Mouse (Mus musculus): ENCODE measurements around the gene Mmp21. TPM values are rescaled to one million over a fixed set of nuclear protein-coding genes. Genes with fewer than 3 reads are reported as not detected.
"Not testable (repeated sequence)": the region's sequence is repeated elsewhere in the genome, so short reads cannot be mapped to it uniquely, and the experiment has no call there.

Gene Mmp21
- total RNA-seq (2015; ENCODE audit: low replicate concordance) (0.38 and 1.0 TPM in 2 replicates), total RNA-seq (2017; ENCODE audit: low replicate concordance) (2.1 and 3.8 TPM in 2 replicates)

GRCm38 (mm10) chr7:133679961-133680360 lies at the start of gene Mmp21:
Gene Mmp21 (minus strand): TSS chr7:133680061.
- no peak for ATAC-seq (replicated peaks; ENCODE audit: low FRiP score, poor library complexity, severe bottlenecking)

- no peak for ATAC-seq (replicated peaks; ENCODE audit: low FRiP score, poor library complexity, severe bottlenecking)
These were observed 49.5 kb upstream of the Mmp21 start for GRCm38 (mm10) chr7:133729351-133729750.

GRCm38 (mm10) chr7:133727027-133727426 lies 47.2 kb upstream of the Mmp21 start:
- no peak for ATAC-seq (replicated peaks; ENCODE audit: low FRiP score, poor library complexity, severe bottlenecking)

GRCm38 (mm10) chr7:133725571-133725970 lies 45.7 kb upstream of the Mmp21 start:
- no peak for ATAC-seq (replicated peaks; ENCODE audit: low FRiP score, poor library complexity, severe bottlenecking)

- no peak for ATAC-seq (replicated peaks; ENCODE audit: low FRiP score, poor library complexity, severe bottlenecking)
These were observed 45.0 kb upstream of the Mmp21 start for GRCm38 (mm10) chr7:133724844-133725243.

- no peak for ATAC-seq (replicated peaks; ENCODE audit: low FRiP score, poor library complexity, severe bottlenecking)
These were observed 40.8 kb upstream of the Mmp21 start for GRCm38 (mm10) chr7:133720616-133721015.

- no peak for ATAC-seq (replicated peaks; ENCODE audit: low FRiP score, poor library complexity, severe bottlenecking)
These were observed 38.7 kb upstream of the Mmp21 start for GRCm38 (mm10) chr7:133718580-133718979.

GRCm38 (mm10) chr7:133715387-133715786 lies 35.5 kb upstream of the Mmp21 start:
- ATAC-seq (replicated peaks; ENCODE audit: low FRiP score, poor library complexity, severe bottlenecking) = no peak

GRCm38 (mm10) chr7:133707301-133707700 lies 27.4 kb upstream of the Mmp21 start:
- ATAC-seq (replicated peaks; ENCODE audit: low FRiP score, poor library complexity, severe bottlenecking) = no peak

- ATAC-seq (replicated peaks; ENCODE audit: low FRiP score, poor library complexity, severe bottlenecking) = no peak
These were observed 24.0 kb upstream of the Mmp21 start for GRCm38 (mm10) chr7:133703906-133704305.

- ATAC-seq (replicated peaks; ENCODE audit: low FRiP score, poor library complexity, severe bottlenecking) = peak; percentile 84
These were observed 22.5 kb upstream of the Mmp21 start for GRCm38 (mm10) chr7:133702333-133702732.

- ATAC-seq (replicated peaks; ENCODE audit: low FRiP score, poor library complexity, severe bottlenecking) = 0 out of 2 replicates have a peak, but pooled peaks have one; percentile 2
These were observed 21.5 kb upstream of the Mmp21 start for GRCm38 (mm10) chr7:133701366-133701765.

- no peak for ATAC-seq (replicated peaks; ENCODE audit: low FRiP score, poor library complexity, severe bottlenecking)
These were observed 20.0 kb upstream of the Mmp21 start for GRCm38 (mm10) chr7:133699885-133700284.

- peak; percentile 68 for ATAC-seq (replicated peaks; ENCODE audit: low FRiP score, poor library complexity, severe bottlenecking)
These were observed 18.3 kb upstream of the Mmp21 start for GRCm38 (mm10) chr7:133698021-133698709.

- not testable (repeated sequence) for ATAC-seq (replicated peaks; ENCODE audit: low FRiP score, poor library complexity, severe bottlenecking)
These were observed 5.8 kb upstream of the Mmp21 start for GRCm38 (mm10) chr7:133685644-133686043.

GRCm38 (mm10) chr7:133684701-133685100 lies 4.8 kb upstream of the Mmp21 start:
- ATAC-seq (replicated peaks; ENCODE audit: low FRiP score, poor library complexity, severe bottlenecking) = no peak

- ATAC-seq (replicated peaks; ENCODE audit: low FRiP score, poor library complexity, severe bottlenecking) = no peak; the same call in 1 of the 2 replicates
These were observed 4.2 kb upstream of the Mmp21 start for GRCm38 (mm10) chr7:133684110-133684509.

GRCm38 (mm10) chr7:133683626-133684025 lies 3.8 kb upstream of the Mmp21 start:
- ATAC-seq (replicated peaks; ENCODE audit: low FRiP score, poor library complexity, severe bottlenecking) = no peak

- no peak for ATAC-seq (replicated peaks; ENCODE audit: low FRiP score, poor library complexity, severe bottlenecking)
These were observed 422 bp downstream of the Mmp21 start for GRCm38 (mm10) chr7:133679439-133679838.

- ATAC-seq (replicated peaks; ENCODE audit: low FRiP score, poor library complexity, severe bottlenecking) = no peak
These were observed 1.1 kb downstream of the Mmp21 start for GRCm38 (mm10) chr7:133678716-133679115.

- ATAC-seq (replicated peaks; ENCODE audit: low FRiP score, poor library complexity, severe bottlenecking) = no peak
These were observed 3.9 kb downstream of the Mmp21 start for GRCm38 (mm10) chr7:133676002-133676401.

GRCm38 (mm10) chr7:133670846-133671245 lies 9.0 kb downstream of the Mmp21 start:
- no peak for ATAC-seq (replicated peaks; ENCODE audit: low FRiP score, poor library complexity, severe bottlenecking)

Measured in erythroblast, adult 5-6 weeks (primary cell).